Mouse (Mus musculus): ENCODE results near the gene Sbpl. TPM values are rescaled to one million over a fixed set of nuclear protein-coding genes. Genes with fewer than 3 reads are reported as not detected.
"Not testable (repeated sequence)": the region's sequence is repeated elsewhere in the genome, so short reads cannot be mapped to it uniquely, and the experiment has no call there.

Gene Sbpl
- polyA plus RNA-seq, 1 experiment from 2014 or later: not detected

- not testable (repeated sequence) for H3K27ac ChIP-seq; H3K4me2 ChIP-seq; H3K27me3 ChIP-seq; H3K4me3 ChIP-seq (replicated peaks); ATAC-seq (ENCODE audit: low read depth); DNase-seq; H3K4me1 ChIP-seq (replicated peaks); H3K9ac ChIP-seq; H3K9me3 ChIP-seq (replicated peaks); H3K36me3 ChIP-seq
- 51% methylated on average over 4 of the region's 4 CpGs for WGBS (ENCODE audit: insufficient replicate concordance)
Measured at GRCm38 (mm10) chr17:23950828-23951227, 4.2 kb downstream of the Sbpl start.

- no peaks in the 10 kb centered on the region for H3K36me3 ChIP-seq
- no peaks in the 10 kb centered on the region for H3K9me3 ChIP-seq (replicated peaks)
- no peak for DNase-seq
- 62% methylated on average over 2 of the region's 2 CpGs for WGBS (ENCODE audit: insufficient replicate concordance)
- no peak for ATAC-seq (ENCODE audit: low read depth)
- no peak overlapping the region for H3K4me2 ChIP-seq
- no peaks in the 10 kb centered on the region for H3K4me1 ChIP-seq (replicated peaks)
- H3K9ac ChIP-seq: no peak overlapping the region
- no peaks in the 10 kb centered on the region for H3K27me3 ChIP-seq
- H3K4me3 ChIP-seq (replicated peaks): no peak overlapping the region
- H3K27ac ChIP-seq: no peak overlapping the region
Measured at GRCm38 (mm10) chr17:23949068-23949467, 6.0 kb downstream of the Sbpl start.

GRCm38 (mm10) chr17:23947486-23947885 lies 7.6 kb downstream of the Sbpl start:
- ATAC-seq (ENCODE audit: low read depth); H3K27me3 ChIP-seq; DNase-seq; H3K4me1 ChIP-seq (replicated peaks); H3K9ac ChIP-seq; H3K36me3 ChIP-seq; H3K9me3 ChIP-seq (replicated peaks); H3K27ac ChIP-seq; H3K4me3 ChIP-seq (replicated peaks); H3K4me2 ChIP-seq: not testable (repeated sequence)
- 51% methylated on average over 4 of the region's 4 CpGs for WGBS (ENCODE audit: insufficient replicate concordance)

GRCm38 (mm10) chr17:23941372-23941771 lies 13.7 kb downstream of the Sbpl start, which contains the start of gene Sbp:
Sbp (plus strand) TSS chr17:23941672.
- Histone ChIP-seq H3K4me1 (replicated peaks) (no peaks in the 10 kb centered on the region), H3K36me3 (no peaks in the 10 kb centered on the region), H3K27ac (no peak within 1 kb of the TSS), H3K9ac (no peak within 1 kb of the TSS), H3K4me3 (replicated peaks) (no peak within 1 kb of the TSS), H3K27me3 (no peaks in the 10 kb centered on the region), H3K4me2 (no peak within 1 kb of the TSS), H3K9me3 (replicated peaks) (no peaks in the 10 kb centered on the region)
- ATAC-seq (ENCODE audit: low read depth) (no peak), DNase-seq (no peak)

- no peak overlapping the region for H3K4me3 ChIP-seq (replicated peaks)
- H3K4me2 ChIP-seq: no peak overlapping the region
- no peak for DNase-seq
- no peaks in the 10 kb centered on the region for H3K27me3 ChIP-seq
- no peaks in the 10 kb centered on the region for H3K36me3 ChIP-seq
- H3K27ac ChIP-seq: no peak overlapping the region
- no peak for ATAC-seq (ENCODE audit: low read depth)
- WGBS (ENCODE audit: insufficient replicate concordance): 18% methylated on average over 5 of the region's 5 CpGs
- H3K4me1 ChIP-seq (replicated peaks): no peaks in the 10 kb centered on the region
- H3K9ac ChIP-seq: no peak overlapping the region
- H3K9me3 ChIP-seq (replicated peaks): no peaks in the 10 kb centered on the region
Measured at GRCm38 (mm10) chr17:23931157-23931556, 23.9 kb downstream of the Sbpl start.

GRCm38 (mm10) chr17:23925090-23925493 lies 30.0 kb downstream of the Sbpl start:
- Histone ChIP-seq H3K4me1 (replicated peaks) (peaks cover 14% of the 10 kb centered on the region), H3K4me3 (replicated peaks) (peak overlapping the region; percentile 62), H3K27me3 (no peaks in the 10 kb centered on the region; the same call in 1 of the 2 replicates), H3K4me2 (peak overlapping the region; percentile 85), H3K27ac (peak overlapping the region; percentile 81), H3K36me3 (no peaks in the 10 kb centered on the region), H3K9me3 (replicated peaks) (no peaks in the 10 kb centered on the region), H3K9ac (peak overlapping the region; percentile 72)
- WGBS (ENCODE audit: insufficient replicate concordance): 1% methylated on average over 14 of the region's 14 CpGs
- DNase-seq (peak; percentile 38), ATAC-seq (ENCODE audit: low read depth) (peak; percentile 59)

GRCm38 (mm10) chr17:23924531-23925007 lies 30.5 kb downstream of the Sbpl start:
- Histone ChIP-seq H3K4me2 (peak overlapping the region; percentile 85), H3K9ac (peak overlapping the region; percentile 72), H3K27me3 (no peaks in the 10 kb centered on the region; the same call in 1 of the 2 replicates), H3K27ac (peak overlapping the region; percentile 81), H3K4me1 (replicated peaks) (peaks cover 14% of the 10 kb centered on the region), H3K4me3 (replicated peaks) (peak overlapping the region; percentile 62), H3K36me3 (no peaks in the 10 kb centered on the region), H3K9me3 (replicated peaks) (no peaks in the 10 kb centered on the region)
- peak; percentile 96 for ATAC-seq (ENCODE audit: low read depth)
- WGBS (ENCODE audit: insufficient replicate concordance): under 1% methylated on average over 29 of the region's 29 CpGs
- DNase-seq: peak; percentile 78

- H3K36me3 ChIP-seq; H3K4me3 ChIP-seq (replicated peaks); H3K4me2 ChIP-seq; DNase-seq; H3K9me3 ChIP-seq (replicated peaks); H3K27me3 ChIP-seq; H3K27ac ChIP-seq; H3K4me1 ChIP-seq (replicated peaks); H3K9ac ChIP-seq; ATAC-seq (ENCODE audit: low read depth): not testable (repeated sequence)
- 35% methylated on average over 4 of the region's 4 CpGs for WGBS (ENCODE audit: insufficient replicate concordance)
Measured at GRCm38 (mm10) chr17:23917158-23917557, 37.9 kb downstream of the Sbpl start, which contains the start of gene Dcpp3. Dcpp3 (plus strand) TSS chr17:23917458.

Other genes with a start within 250 kb of the Sbpl start
- gene 1520401A03Rik, start 232.5 kb downstream of the Sbpl start, polyA plus RNA-seq (2015; fragmentation: Nextera tagmentation; extraction: Ambion mirVana): 0.05 TPM in 1 of 2 replicates, not detected in the other
- gene Pkmyt1, start 228.9 kb downstream of the Sbpl start, polyA plus RNA-seq (2015; fragmentation: Nextera tagmentation; extraction: Ambion mirVana): 26.6 and 27.8 TPM in 2 replicates
- gene Paqr4, start 214.4 kb downstream of the Sbpl start, polyA plus RNA-seq (2015; fragmentation: Nextera tagmentation; extraction: Ambion mirVana): 7.8 and 7.9 TPM in 2 replicates
- 0.10 and 0.17 TPM in 2 replicates for gene Kremen2, start 209.4 kb downstream of the Sbpl start, polyA plus RNA-seq (2015; fragmentation: Nextera tagmentation; extraction: Ambion mirVana)
- gene Flywch1, start 183.7 kb downstream of the Sbpl start, polyA plus RNA-seq (2015; fragmentation: Nextera tagmentation; extraction: Ambion mirVana): 12.6 and 13.0 TPM in 2 replicates
- 1.3 and 1.4 TPM in 2 replicates for gene Flywch2, start 169.2 kb downstream of the Sbpl start, polyA plus RNA-seq (2015; fragmentation: Nextera tagmentation; extraction: Ambion mirVana)
- gene Srrm2, start 164.7 kb downstream of the Sbpl start, polyA plus RNA-seq (2015; fragmentation: Nextera tagmentation; extraction: Ambion mirVana): 228 and 235 TPM in 2 replicates
- 535 and 572 TPM in 2 replicates for gene Elob, start 126.1 kb downstream of the Sbpl start, polyA plus RNA-seq (2015; fragmentation: Nextera tagmentation; extraction: Ambion mirVana)
- gene Prss33, start 119.2 kb downstream of the Sbpl start, polyA plus RNA-seq (2015; fragmentation: Nextera tagmentation; extraction: Ambion mirVana): not detected in 2 replicates
- gene Prss32, start 111.4 kb downstream of the Sbpl start, polyA plus RNA-seq (2015; fragmentation: Nextera tagmentation; extraction: Ambion mirVana): not detected in 2 replicates
- gene Prss41, start 111.1 kb downstream of the Sbpl start, polyA plus RNA-seq (2015; fragmentation: Nextera tagmentation; extraction: Ambion mirVana): 0.09 and 0.22 TPM in 2 replicates
- not detected in 2 replicates for gene Prss21, start 87.2 kb downstream of the Sbpl start, polyA plus RNA-seq (2015; fragmentation: Nextera tagmentation; extraction: Ambion mirVana)
- gene Dcpp1, start 74.4 kb downstream of the Sbpl start, polyA plus RNA-seq (2015; fragmentation: Nextera tagmentation; extraction: Ambion mirVana): not detected in 2 replicates
- gene Dcpp2, start 74.4 kb downstream of the Sbpl start, polyA plus RNA-seq (2015; fragmentation: Nextera tagmentation; extraction: Ambion mirVana): not detected in 2 replicates
- not detected in 2 replicates for gene Dcpp3, start 37.8 kb downstream of the Sbpl start, polyA plus RNA-seq (2015; fragmentation: Nextera tagmentation; extraction: Ambion mirVana)
- gene Sbp, start 13.6 kb downstream of the Sbpl start, polyA plus RNA-seq (2015; fragmentation: Nextera tagmentation; extraction: Ambion mirVana): not detected in 2 replicates
- gene Prss30, start 25.3 kb upstream of the Sbpl start, polyA plus RNA-seq (2015; fragmentation: Nextera tagmentation; extraction: Ambion mirVana): not detected in 2 replicates
- gene Prss22, start 42.8 kb upstream of the Sbpl start, polyA plus RNA-seq (2015; fragmentation: Nextera tagmentation; extraction: Ambion mirVana): not detected in 2 replicates
- gene Prss27, start 82.9 kb upstream of the Sbpl start, polyA plus RNA-seq (2015; fragmentation: Nextera tagmentation; extraction: Ambion mirVana): not detected in 2 replicates
- 17.4 and 19.3 TPM in 2 replicates for gene Kctd5, start 118.2 kb upstream of the Sbpl start, polyA plus RNA-seq (2015; fragmentation: Nextera tagmentation; extraction: Ambion mirVana)
- gene Pdpk1, start 195.7 kb upstream of the Sbpl start, polyA plus RNA-seq (2015; fragmentation: Nextera tagmentation; extraction: Ambion mirVana): 26.8 and 34.0 TPM in 2 replicates
- gene Amdhd2, start 208.5 kb upstream of the Sbpl start, polyA plus RNA-seq (2015; fragmentation: Nextera tagmentation; extraction: Ambion mirVana): 18.6 and 20.8 TPM in 2 replicates
- 348 and 367 TPM in 2 replicates for gene Atp6v0c, start 214.4 kb upstream of the Sbpl start, polyA plus RNA-seq (2015; fragmentation: Nextera tagmentation; extraction: Ambion mirVana)

Data from liver, embryonic 13.5 days (tissue).